Comparison of ENCODE assay signal across 8 mouse cellular contexts in the genomic region with DNA sequence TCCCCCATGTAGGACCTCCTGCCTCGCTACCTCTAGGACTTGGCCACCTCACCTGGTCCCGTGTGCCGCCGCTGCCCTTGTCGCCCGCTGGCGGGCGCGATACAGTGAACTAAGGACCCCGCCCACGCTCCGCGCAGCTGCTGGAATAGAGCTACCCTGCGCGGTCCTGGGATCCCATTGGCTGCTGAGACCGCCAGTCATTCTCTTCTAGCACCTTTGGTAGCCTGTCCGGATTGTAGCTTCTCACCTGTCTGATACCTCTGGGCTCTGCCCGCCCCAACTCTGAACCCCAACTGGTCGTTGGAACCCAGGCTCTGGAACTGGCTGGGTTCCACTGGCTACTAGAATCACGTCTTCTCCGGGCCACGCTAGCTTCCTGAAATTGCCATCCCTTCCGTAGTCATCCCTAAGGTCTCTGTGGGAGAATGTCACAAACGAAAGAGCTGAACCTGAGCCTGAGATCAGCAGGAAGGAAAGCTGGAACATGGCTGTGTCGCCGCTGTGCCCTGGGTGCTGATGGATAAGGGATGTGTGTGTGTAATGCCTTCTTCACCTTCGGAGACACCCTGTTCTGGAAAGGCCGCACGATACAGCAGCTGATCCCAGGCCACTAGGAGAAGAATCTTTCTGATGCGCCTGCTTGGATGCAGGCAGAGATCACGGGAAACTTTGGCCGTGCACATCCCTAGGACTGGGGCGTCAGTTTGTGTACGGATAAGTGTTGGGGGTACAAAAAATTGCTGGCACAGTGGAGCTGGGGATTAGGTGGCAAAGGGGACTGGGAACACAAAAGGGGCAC. TPM values are rescaled to one million over a fixed set of nuclear protein-coding genes. Genes with fewer than 3 reads are reported as not detected.
DNase-seq lines count a peak whose midpoint lies in the region; ATAC-seq and TF ChIP-seq lines count a peak whose summit lies in the region.

No protein-coding gene starts in this region.

- H3K4me3 ChIP-seq in MEL (ENCODE audit: control insufficient read depth in 1 of 2, insufficient read depth in 1 of 2, low read depth in 2 of 2, low read length in 2 of 2), result peak overlapping the region; percentile 63 to 69
- peak overlapping the region; percentile 50 for H3K4me3 ChIP-seq in hindbrain, embryonic 14.5 days (replicated peaks; ENCODE audit: low read length)

- no peaks in the 10 kb centered on the region for H3K9me3 ChIP-seq in MEL (replicated peaks; ENCODE audit: insufficient read depth, low read length)
- H3K9me3 ChIP-seq in hindbrain, embryonic 14.5 days (ENCODE audit: control insufficient read depth, low read length), result no peaks in the 10 kb centered on the region

- 1% methylated on average over 34 of the region's 34 CpGs for WGBS in hindbrain, embryonic 14.5 days

- H3K27me3 ChIP-seq in MEL (ENCODE audit: control insufficient read depth in 1 of 2, insufficient read depth in 2 of 2, low read length in 2 of 2), result peaks cover 3 to 4% of the 10 kb centered on the region in 2 experiments; a peak in 2 of 4 replicates
- H3K27me3 ChIP-seq in hindbrain, embryonic 14.5 days (ENCODE audit: control insufficient read depth, insufficient read depth, low read length), result peaks cover 10% of the 10 kb centered on the region; the same call in 1 of the 2 replicates

- TF ChIP-seq CTCF in MEL (IDR thresholded peaks at IDR 0.05 in 2 of 3, conservative IDR thresholded peaks at IDR 0.05 in 1 of 3; ENCODE audit: control insufficient read depth in 1 of 3, insufficient read depth in 1 of 3, low read depth in 2 of 3, low read length in 3 of 3, poor library complexity in 1 of 3, severe bottlenecking in 1 of 3), result peak in 2 of 3 experiments; percentile 35 to 43; a peak in 4 of 6 replicates

- TF ChIP-seq EP300 in MEL (IDR thresholded peaks at IDR 0.05; ENCODE audit: low read depth in 1 of 2, low read length in 2 of 2), result peak; percentile 15 to 16; a peak in 1 of 4 replicates

- no peaks in the 10 kb centered on the region for H3K79me2 ChIP-seq in MEL (ENCODE audit: control insufficient read depth, insufficient read depth, low read length, poor library complexity)

- H3K4me2 ChIP-seq in hindbrain, embryonic 14.5 days (replicated peaks), result peak overlapping the region; percentile 76

- no peak for TF ChIP-seq POLR2A in MEL (IDR thresholded peaks at IDR 0.05; ENCODE audit: control insufficient read depth in 1 of 2, insufficient read depth in 1 of 2, low read depth in 1 of 2, low read length in 2 of 2, poor library complexity in 1 of 2)

- ATAC-seq in hindbrain, embryonic 14.5 days (ENCODE audit: low FRiP score), result peak; percentile 54

- peak; percentile 93 for DNase-seq in MEL (ENCODE audit: low read depth, low spot score)
- peak; percentile 93 for DNase-seq in cerebellum, adult 8-10 months
- peak; percentile 84 to 85 for DNase-seq in frontal cortex, postnatal 10 days (ENCODE audit: low spot score in 2 of 2)
- DNase-seq in hindbrain, embryonic 14.5 days (ENCODE audit: low spot score), result peak; percentile 80
- DNase-seq in layer of hippocampus, postnatal 36 days, result peak; percentile 59 to 67
- DNase-seq in lung, postnatal 14 days, result peak; percentile 92
- DNase-seq in right cerebral cortex, adult 18-20 months, result peak; percentile 92
- peak; percentile 70 for DNase-seq in urinary bladder, adult 2 months (ENCODE audit: low spot score)

- H3K27ac ChIP-seq in MEL (ENCODE audit: control insufficient read depth, low read depth, low read length), result peak overlapping the region; percentile 35
- H3K27ac ChIP-seq in hindbrain, embryonic 14.5 days, result peak overlapping the region; percentile 94

- H3K36me3 ChIP-seq in MEL (ENCODE audit: control insufficient read depth in 1 of 2, insufficient read depth in 2 of 2, low read length in 2 of 2), result peaks cover 0 to 5% of the 10 kb centered on the region in 2 experiments; a peak in 1 of 4 replicates
- peaks cover 25% of the 10 kb centered on the region for H3K36me3 ChIP-seq in hindbrain, embryonic 14.5 days (replicated peaks; ENCODE audit: control insufficient read depth, insufficient read depth)

- peak overlapping the region; percentile 42 for H3K9ac ChIP-seq in MEL (ENCODE audit: control insufficient read depth, low read depth, low read length, poor library complexity, severe bottlenecking)
- H3K9ac ChIP-seq in hindbrain, embryonic 14.5 days, result peak overlapping the region; percentile 72

- no peak for TF ChIP-seq RAD21 in MEL (IDR thresholded peaks at IDR 0.05; ENCODE audit: low read depth, low read length)

- peaks cover 5 to 13% of the 10 kb centered on the region in 2 experiments; a peak in 3 of 4 replicates for H3K4me1 ChIP-seq in MEL (ENCODE audit: control insufficient read depth in 1 of 2, insufficient read depth in 2 of 2, low read length in 2 of 2)
- H3K4me1 ChIP-seq in hindbrain, embryonic 14.5 days (replicated peaks; ENCODE audit: control insufficient read depth, insufficient read depth, low read length), result peaks cover 29% of the 10 kb centered on the region

TF ChIP-seq in MEL, 35 proteins besides CTCF, POLR2A, EP300 and RAD21 (continues in another document):
- TF ChIP-seq ZNF384 (IDR thresholded peaks at IDR 0.05; ENCODE audit: low read depth, low read length) (no peak), NRF1 (IDR thresholded peaks at IDR 0.05; ENCODE audit: insufficient read depth, low read depth, low read length, poor library complexity, severe bottlenecking) (peak; percentile 61), MAZ (IDR thresholded peaks at IDR 0.05; ENCODE audit: low read depth, low read length) (no peak), ETS1 (IDR thresholded peaks at IDR 0.05; ENCODE audit: low read depth, low read length) (no peak), RCOR1 (IDR thresholded peaks at IDR 0.05; ENCODE audit: low read depth, low read length) (0 out of 2 replicates have a peak, but pooled peaks have one; percentile 19), JUND (IDR thresholded peaks at IDR 0.05; ENCODE audit: low read depth, low read length) (no peak), USF1 (IDR thresholded peaks at IDR 0.05; ENCODE audit: low read depth, low read length) (no peak; the same call in 1 of the 2 replicates), CHD1 (IDR thresholded peaks at IDR 0.05; ENCODE audit: low read depth, low read length) (no peak), TAL1 (IDR thresholded peaks at IDR 0.05; ENCODE audit: low read length) (no peak), HCFC1 (IDR thresholded peaks at IDR 0.05; ENCODE audit: low read depth, low read length) (no peak), SIN3A (IDR thresholded peaks at IDR 0.05; ENCODE audit: low read length) (no peak; the same call in 1 of the 2 replicates), NELFE (IDR thresholded peaks at IDR 0.05; ENCODE audit: low read depth, low read length) (no peak), ELF1 (IDR thresholded peaks at IDR 0.05; ENCODE audit: low read depth, low read length) (no peak), UBTF (IDR thresholded peaks at IDR 0.05; ENCODE audit: borderline replicate concordance, insufficient read depth, low read depth, low read length) (no peak), TBP (IDR thresholded peaks at IDR 0.05; ENCODE audit: low read depth, low read length) (no peak), POLR2AphosphoS2 (IDR thresholded peaks at IDR 0.05; ENCODE audit: low read length) (no peak), CHD2 (IDR thresholded peaks at IDR 0.05; ENCODE audit: low read length) (peak; percentile 43; the same call in 1 of the 2 replicates), POLR2AphosphoS5 (IDR thresholded peaks at IDR 0.05; ENCODE audit: borderline replicate concordance, low read depth, low read length) (no peak), MYC (IDR thresholded peaks at IDR 0.05; ENCODE audit: low read depth, low read length) (no peak), ZKSCAN1 (IDR thresholded peaks at IDR 0.05; ENCODE audit: low read depth, low read length) (no peak)

RNA-seq across cellular contexts. Expression of gene Sfxn3, which starts 0.6 kb away (rescaled TPM):
- total RNA-seq in MEL (2012; rRNA removed), result 3.6 and 5.0 TPM in 2 replicates
- polyA plus RNA-seq in MEL (2012; ENCODE audit: insufficient read depth in 1 of 2, insufficient read length in 2 of 2, low read depth in 1 of 2, low replicate concordance in 2 of 2, missing spikeins in 1 of 2), result 10 to 100 TPM in 1 of 2 experiments, not detected in 1; 10.6 TPM
- 67.8 and 77.0 TPM in 2 replicates for polyA plus RNA-seq in hindbrain, embryonic 14.5 days (2014; fragmentation: Nextera tagmentation; extraction: Ambion mirVana)
- 10 to 100 TPM; 82.4 to 91.5 TPM for total RNA-seq in layer of hippocampus, postnatal 36 days (2021)
- 46.3 and 51.2 TPM in 2 replicates for polyA plus RNA-seq in urinary bladder, adult 2 months (2012; rRNA removed)

RNA-seq across cellular contexts. Expression of gene Pdzd7, which starts 1.2 kb away (rescaled TPM):
- 0.08 and 0.10 TPM in 2 replicates for total RNA-seq in MEL (2012; rRNA removed)
- polyA plus RNA-seq in MEL (2012; ENCODE audit: insufficient read depth in 1 of 2, insufficient read length in 2 of 2, low read depth in 1 of 2, low replicate concordance in 2 of 2, missing spikeins in 1 of 2), result under 1 TPM in 1 of 2 experiments, not detected in 1; 0.56 TPM
- 2.5 and 2.9 TPM in 2 replicates for polyA plus RNA-seq in hindbrain, embryonic 14.5 days (2014; fragmentation: Nextera tagmentation; extraction: Ambion mirVana)
- 1 to 10 TPM; 2.2 to 3.4 TPM for total RNA-seq in layer of hippocampus, postnatal 36 days (2021)
- polyA plus RNA-seq in urinary bladder, adult 2 months (2012; rRNA removed), result 0.99 and 1.1 TPM in 2 replicates

RNA-seq across cellular contexts. Expression of gene Kazald1, which starts 28.3 kb away (rescaled TPM):
- total RNA-seq in MEL (2012; rRNA removed), result 0.33 and 0.39 TPM in 2 replicates
- 1 to 10 TPM in 1 of 2 experiments, not detected in 1; 1.5 TPM for polyA plus RNA-seq in MEL (2012; ENCODE audit: insufficient read depth in 1 of 2, insufficient read length in 2 of 2, low read depth in 1 of 2, low replicate concordance in 2 of 2, missing spikeins in 1 of 2)
- 2.5 and 4.9 TPM in 2 replicates for polyA plus RNA-seq in hindbrain, embryonic 14.5 days (2014; fragmentation: Nextera tagmentation; extraction: Ambion mirVana)
- total RNA-seq in layer of hippocampus, postnatal 36 days (2021), result 1 to 10 TPM; 1.2 to 1.6 TPM
- 24.9 and 25.1 TPM in 2 replicates for polyA plus RNA-seq in urinary bladder, adult 2 months (2012; rRNA removed)

RNA-seq across cellular contexts. Expression of gene Lzts2, which starts 32.5 kb away (rescaled TPM):
- 4.0 and 4.2 TPM in 2 replicates for total RNA-seq in MEL (2012; rRNA removed)
- polyA plus RNA-seq in MEL (2012; ENCODE audit: insufficient read depth in 1 of 2, insufficient read length in 2 of 2, low read depth in 1 of 2, low replicate concordance in 2 of 2, missing spikeins in 1 of 2), result 10 to 100 TPM in 1 of 2 experiments, not detected in 1; 13.1 TPM
- 18.8 and 20.1 TPM in 2 replicates for polyA plus RNA-seq in hindbrain, embryonic 14.5 days (2014; fragmentation: Nextera tagmentation; extraction: Ambion mirVana)
- total RNA-seq in layer of hippocampus, postnatal 36 days (2021), result 10 to 100 TPM; 25.6 to 30.8 TPM
- 54.3 and 71.9 TPM in 2 replicates for polyA plus RNA-seq in urinary bladder, adult 2 months (2012; rRNA removed)

RNA-seq across cellular contexts. Expression of gene Mrpl43, which starts 40.5 kb away (rescaled TPM):
- total RNA-seq in MEL (2012; rRNA removed), result 136 and 145 TPM in 2 replicates
- 100 to 1,000 TPM in 1 of 2 experiments, not detected in 1; 136 TPM for polyA plus RNA-seq in MEL (2012; ENCODE audit: insufficient read depth in 1 of 2, insufficient read length in 2 of 2, low read depth in 1 of 2, low replicate concordance in 2 of 2, missing spikeins in 1 of 2)
- 75.8 and 85.4 TPM in 2 replicates for polyA plus RNA-seq in hindbrain, embryonic 14.5 days (2014; fragmentation: Nextera tagmentation; extraction: Ambion mirVana)
- total RNA-seq in layer of hippocampus, postnatal 36 days (2021), result 10 to 100 TPM; 37.6 to 41.8 TPM
- polyA plus RNA-seq in urinary bladder, adult 2 months (2012; rRNA removed), result 54.6 and 64.0 TPM in 2 replicates

Comparison
In these comparisons a context has a peak if more than half of its experiments do, and no peak if none do; other contexts are left out.
1. Peak in every context shown above with its lines: DNase-seq, ATAC-seq, H3K4me3 ChIP-seq and H3K27ac ChIP-seq.